Mouse (Mus musculus) kidney, embryonic 16.5 days (tissue): ENCODE data around the gene Fars2. TPM values are rescaled to one million over a fixed set of nuclear protein-coding genes. Genes with fewer than 3 reads are reported as not detected.

Experiments
- ATAC-seq: fragments of 200-750 bp; cut with Nextera tagmentation; 2 replicates; pipeline ENCODE4 v1.8.0; 2017; ENCODE audit warnings: moderate TSS enrichment; ENCODE audit not compliant: low FRiP score, low TSS enrichment
- H3K27ac ChIP-seq: fragments of 300-500 bp; sonication (generic); 2 replicates; pipeline ENCODE4 v1.5.1; 2014; ENCODE audit warnings: low read length
- H3K27me3 ChIP-seq: fragments of 300-500 bp; sonication (generic); 2 replicates; pipeline ENCODE4 v1.6.1; 2014; ENCODE audit warnings: low read length, control low read depth, mixed read lengths; ENCODE audit not compliant: insufficient read depth
- H3K36me3 ChIP-seq: fragments of 300-500 bp; sonication (generic); 2 replicates; pipeline ENCODE4 v1.6.1; 2014; ENCODE audit warnings: low read length, control low read depth, mixed read lengths; ENCODE audit not compliant: insufficient read depth
- H3K4me1 ChIP-seq: fragments of 300-500 bp; sonication (generic); 2 replicates; pipeline ENCODE4 v1.6.1; 2014; ENCODE audit warnings: low read length, control low read depth, mixed read lengths; ENCODE audit not compliant: insufficient read depth
- H3K4me2 ChIP-seq: fragments of 300-500 bp; sonication (generic); replicated peaks from 2 replicates; pipeline ENCODE4 v1.6.1; 2014; ENCODE audit warnings: low read depth, low read length
- H3K4me3 ChIP-seq: fragments of 300-500 bp; sonication (generic); 2 replicates; pipeline ENCODE4 v1.5.1; 2014; ENCODE audit warnings: mild to moderate bottlenecking, low read length
- H3K9ac ChIP-seq: fragments of 300-500 bp; sonication (generic); replicated peaks from 2 replicates; pipeline ENCODE4 v1.6.1; 2014; ENCODE audit warnings: low read length
- H3K9me3 ChIP-seq: fragments of 300-500 bp; sonication (generic); 2 replicates; pipeline ENCODE4 v1.6.1; 2016; ENCODE audit warnings: low read length, control low read depth
- WGBS: fragments of 180-500 bp; shearing (Covaris S2); extraction: QIAGEN DNeasy Blood & Tissue Kit; methylation state at CpG from one replicate; pipeline ENCODE4 v1.1.7; 2014; 5-methylcytosine and 5-hydroxymethylcytosine counted together
- polyA plus RNA-seq: library from polyadenylated mRNA; unstranded; fragments of >200 nt; fragmentation: Nextera tagmentation; extraction: Ambion mirVana; gene quantifications from 2 replicates; pipeline ENCODE4 v1.2.1, GENCODE M21; 2015

Fars2 gene
- polyA plus RNA-seq, 1 experiment from 2014 or later: 48.6 TPM

- H3K9ac ChIP-seq: no peak overlapping the region
- 0 out of 2 replicates have a peak, but pooled peaks cover 5% of the 10 kb centered on the region for H3K4me1 ChIP-seq
- H3K9me3 ChIP-seq: no peaks in the 10 kb centered on the region
- H3K27ac ChIP-seq: no peak overlapping the region
- H3K27me3 ChIP-seq: no peaks in the 10 kb centered on the region
- peak; percentile 74; the same call in 1 of the 2 replicates for ATAC-seq
- WGBS: 49% methylated on average over 4 of the region's 4 CpGs
- no peak overlapping the region for H3K4me2 ChIP-seq
- no peaks in the 10 kb centered on the region for H3K36me3 ChIP-seq
- H3K4me3 ChIP-seq: no peak overlapping the region
These were observed 383.2 kb downstream of the Fars2 start for GRCm38 (mm10) chr13:36500370-36500905.

- H3K4me1 ChIP-seq: 0 out of 2 replicates have a peak, but pooled peaks cover 5% of the 10 kb centered on the region
- H3K4me3 ChIP-seq: no peak overlapping the region
- no peak for ATAC-seq
- no peak overlapping the region for H3K27ac ChIP-seq
- H3K9ac ChIP-seq: no peak overlapping the region
- no peaks in the 10 kb centered on the region for H3K27me3 ChIP-seq
- H3K9me3 ChIP-seq: no peaks in the 10 kb centered on the region
- H3K4me2 ChIP-seq: no peak overlapping the region
- H3K36me3 ChIP-seq: no peaks in the 10 kb centered on the region
- 79% methylated on average over 3 of the region's 3 CpGs for WGBS
These were observed 386.3 kb downstream of the Fars2 start for GRCm38 (mm10) chr13:36503551-36503950.

- WGBS: 89% methylated on average over 7 of the region's 7 CpGs
- no peak overlapping the region for H3K27ac ChIP-seq
- H3K27me3 ChIP-seq: no peaks in the 10 kb centered on the region
- H3K9ac ChIP-seq: no peak overlapping the region
- ATAC-seq: no peak
- H3K4me2 ChIP-seq: no peak overlapping the region
- H3K36me3 ChIP-seq: no peaks in the 10 kb centered on the region
- H3K4me3 ChIP-seq: no peak overlapping the region
- no peaks in the 10 kb centered on the region for H3K9me3 ChIP-seq
- 0 out of 2 replicates have a peak, but pooled peaks cover 5% of the 10 kb centered on the region for H3K4me1 ChIP-seq
These were observed 386.8 kb downstream of the Fars2 start for GRCm38 (mm10) chr13:36503991-36504390.

- H3K9ac ChIP-seq: no peak overlapping the region
- 91% methylated on average over 6 of the region's 6 CpGs for WGBS
- H3K27ac ChIP-seq: no peak overlapping the region
- H3K36me3 ChIP-seq: no peaks in the 10 kb centered on the region
- no peak for ATAC-seq
- no peak overlapping the region for H3K4me3 ChIP-seq
- H3K4me2 ChIP-seq: no peak overlapping the region
- no peaks in the 10 kb centered on the region for H3K9me3 ChIP-seq
- H3K27me3 ChIP-seq: no peaks in the 10 kb centered on the region
- H3K4me1 ChIP-seq: no peaks in the 10 kb centered on the region
These were observed 388.5 kb downstream of the Fars2 start for GRCm38 (mm10) chr13:36505730-36506129.

DNA sequence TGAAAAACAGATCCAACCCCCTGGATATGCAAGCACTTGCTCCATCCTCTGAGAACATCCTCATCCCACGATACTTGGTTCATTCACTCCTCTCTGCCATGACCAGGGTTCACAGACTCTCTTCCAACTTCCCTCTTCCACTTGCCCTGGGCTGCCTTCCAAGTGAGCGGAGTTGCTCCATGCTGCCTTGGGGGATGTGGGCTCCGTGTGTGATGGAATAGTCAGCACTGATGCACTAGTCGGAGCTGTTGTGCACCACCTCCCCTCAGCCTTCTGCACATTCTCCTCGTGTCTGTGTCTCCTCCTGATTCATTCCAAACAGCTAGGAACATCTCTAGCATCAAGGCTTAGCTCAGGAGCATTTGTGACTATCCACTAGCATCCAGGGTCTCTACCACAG, 389.1 kb downstream of the Fars2 start:
- Histone ChIP-seq H3K27ac (no peak overlapping the region), H3K4me3 (no peak overlapping the region), H3K9me3 (no peaks in the 10 kb centered on the region), H3K9ac (no peak overlapping the region), H3K36me3 (no peaks in the 10 kb centered on the region), H3K4me2 (no peak overlapping the region), H3K27me3 (no peaks in the 10 kb centered on the region), H3K4me1 (no peaks in the 10 kb centered on the region)
- ATAC-seq: no peak
- WGBS: 72% methylated on average over 5 of the region's 5 CpGs

- Histone ChIP-seq H3K27ac (no peak overlapping the region), H3K4me3 (no peak overlapping the region), H3K4me1 (no peaks in the 10 kb centered on the region), H3K9me3 (no peaks in the 10 kb centered on the region), H3K9ac (no peak overlapping the region), H3K27me3 (no peaks in the 10 kb centered on the region), H3K36me3 (no peaks in the 10 kb centered on the region), H3K4me2 (no peak overlapping the region)
- no peak for ATAC-seq
- 65% methylated on average over 2 of the region's 2 CpGs for WGBS
These were observed 392.9 kb downstream of the Fars2 start for GRCm38 (mm10) chr13:36510161-36510560.

DNA sequence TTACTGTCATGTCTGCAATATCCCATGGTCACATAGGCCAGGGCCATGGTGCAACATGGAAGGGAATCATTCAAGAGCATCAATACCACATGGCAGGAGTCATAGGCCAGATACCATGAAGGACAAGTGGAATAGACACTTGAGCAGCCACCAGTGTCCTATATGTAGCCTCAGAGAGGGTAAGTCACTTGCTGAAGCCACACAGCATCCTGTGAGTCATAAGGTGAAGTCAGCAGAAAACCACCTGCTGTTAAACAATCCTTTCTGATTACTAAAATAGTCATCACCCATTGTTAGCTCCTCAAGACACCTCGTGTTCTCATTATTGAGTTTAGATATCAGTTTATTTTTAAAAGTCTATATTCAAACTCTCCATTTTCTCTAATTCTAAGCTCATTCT, 395.9 kb downstream of the Fars2 start:
- Histone ChIP-seq H3K4me1 (peaks cover 3% of the 10 kb centered on the region; the same call in 1 of the 2 replicates), H3K4me2 (no peak overlapping the region), H3K9me3 (no peaks in the 10 kb centered on the region), H3K4me3 (no peak overlapping the region), H3K27ac (no peak overlapping the region), H3K27me3 (no peaks in the 10 kb centered on the region), H3K9ac (no peak overlapping the region), H3K36me3 (no peaks in the 10 kb centered on the region)
- no peak for ATAC-seq
- WGBS: 89% methylated on average over 1 of the region's 1 CpGs

DNA sequence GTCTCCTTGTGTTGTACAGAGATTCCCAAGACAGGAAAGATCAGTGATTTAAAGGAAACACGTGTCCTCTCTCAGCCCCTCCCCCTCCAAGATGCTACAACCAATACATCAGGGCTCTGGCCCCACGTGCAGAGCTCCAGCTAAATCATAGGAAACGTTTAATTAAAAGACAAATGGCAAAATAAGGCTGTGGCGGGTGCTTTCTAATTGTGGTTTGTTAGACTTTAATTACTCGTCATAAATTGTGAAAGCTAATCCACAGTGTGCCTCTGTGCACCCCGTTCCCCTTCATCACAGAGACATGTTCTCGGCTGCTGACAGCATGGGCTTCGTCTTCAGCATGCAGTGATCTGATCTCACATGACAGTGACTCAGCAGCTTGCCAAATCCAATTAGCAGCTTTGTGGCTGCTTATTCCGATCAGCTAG, 400.9 kb downstream of the Fars2 start:
- Histone ChIP-seq H3K9me3 (no peaks in the 10 kb centered on the region), H3K27me3 (no peaks in the 10 kb centered on the region), H3K36me3 (no peaks in the 10 kb centered on the region), H3K4me2 (no peak overlapping the region), H3K9ac (no peak overlapping the region), H3K27ac (no peak overlapping the region), H3K4me3 (no peak overlapping the region), H3K4me1 (peaks cover 4% of the 10 kb centered on the region; the same call in 1 of the 2 replicates)
- 27% methylated on average over 9 of the region's 9 CpGs for WGBS
- peak; percentile 71; the same call in 1 of the 2 replicates for ATAC-seq

DNA sequence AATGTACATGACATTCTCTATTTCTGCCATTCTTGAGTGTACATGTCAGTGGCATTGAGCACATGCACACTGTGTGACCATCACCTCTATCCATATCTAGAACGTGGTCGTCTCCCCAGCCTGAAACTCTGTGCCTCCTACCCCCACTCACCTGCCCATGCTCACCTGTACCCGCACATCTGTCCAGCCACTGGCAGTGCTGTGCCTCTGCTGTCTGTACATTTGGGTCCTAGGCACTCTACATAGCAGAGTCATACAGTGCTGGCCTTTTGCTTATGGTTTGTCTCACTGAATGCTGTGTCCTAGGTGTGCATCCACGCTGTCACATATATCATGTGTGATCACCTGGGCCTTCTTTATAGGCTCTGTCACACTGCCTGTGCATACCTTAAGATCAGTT, 410.5 kb downstream of the Fars2 start:
- 0 out of 2 replicates have a peak, but pooled peaks have one; percentile 43 for ATAC-seq
- WGBS: 95% methylated on average over 4 of the region's 4 CpGs
- Histone ChIP-seq H3K27me3 (no peaks in the 10 kb centered on the region), H3K27ac (no peak overlapping the region), H3K4me3 (no peak overlapping the region), H3K4me1 (peaks cover 5% of the 10 kb centered on the region; the same call in 1 of the 2 replicates), H3K9me3 (no peaks in the 10 kb centered on the region), H3K9ac (no peak overlapping the region), H3K4me2 (no peak overlapping the region), H3K36me3 (no peaks in the 10 kb centered on the region)

- no peak for ATAC-seq
- no peak overlapping the region for H3K27ac ChIP-seq
These were observed 411.1 kb downstream of the Fars2 start for GRCm38 (mm10) chr13:36528223-36528895.

More at GRCm38 (mm10) chr13:36528223-36528895, 411.1 kb downstream of the Fars2 start:
- Histone ChIP-seq H3K36me3 (no peaks in the 10 kb centered on the region), H3K9me3 (no peaks in the 10 kb centered on the region), H3K4me3 (no peak overlapping the region), H3K4me1 (peaks cover 5% of the 10 kb centered on the region; the same call in 1 of the 2 replicates), H3K27me3 (no peaks in the 10 kb centered on the region), H3K9ac (no peak overlapping the region), H3K4me2 (no peak overlapping the region)
- WGBS: 42% methylated on average over 8 of the region's 8 CpGs
